Mouse (Mus musculus): ENCODE data around the gene Zfp385a. TPM values are rescaled to one million over a fixed set of nuclear protein-coding genes. Genes with fewer than 3 reads are reported as not detected.

Gene Zfp385a
- total RNA-seq (2012; rRNA removed) (2.7 and 3.1 TPM in 2 replicates), total RNA-seq (2014; rRNA removed) (1.0 and 1.2 TPM in 2 replicates), polyA plus RNA-seq (2012; ENCODE audit: insufficient read length, low read depth) (45.2 and 59.9 TPM in 2 replicates)

- Histone ChIP-seq H3K9ac (ENCODE audit: insufficient read depth, low read depth) (peak within 1 kb of the TSS; percentile 19; the same call in 1 of the 2 replicates), H3K27me3 (replicated peaks) (peaks cover 8% of the 10 kb centered on the region), H3K79me2 (replicated peaks; ENCODE audit: control insufficient read depth, extremely low read depth, insufficient read depth, poor library complexity, severe bottlenecking) (no peaks in the 10 kb centered on the region), H3K36me3 (replicated peaks in 1 of 2; ENCODE audit: control insufficient read depth in 1 of 2, insufficient read depth in 1 of 2, low read length in 1 of 2) (peaks cover 0 to 2% of the 10 kb centered on the region in 2 experiments), H3K9me3 (replicated peaks; ENCODE audit: low read length) (no peaks in the 10 kb centered on the region), H3K4me3 (replicated peaks in 1 of 3; ENCODE audit: low read depth in 2 of 3, low read length in 2 of 3, poor library complexity in 1 of 3) (peak within 1 kb of the TSS; percentile 55 to 72 (median 56)), H3K4me1 (ENCODE audit: control insufficient read depth in 1 of 2, insufficient read depth in 2 of 2) (peaks cover 13 to 55% of the 10 kb centered on the region in 2 experiments; a peak in 3 of 4 replicates), H3K27ac (ENCODE audit: insufficient read depth, low read depth) (no peak within 1 kb of the TSS), H3K4me2 (ENCODE audit: insufficient read depth, low read depth, poor library complexity, severe bottlenecking) (peak within 1 kb of the TSS; percentile 84)
- in situ Hi-C loops (cut with MboI; ENCODE audit: low pct_ligation_motif_present, low pct_unique_long_range_greater_than_20kb, low sequenced_read_pairs) = no loop called here
- dilution Hi-C loops (cut with MboI; ENCODE audit: extremely low pct_ligation_motif_present, extremely low pct_unique_long_range_greater_than_20kb, low sequenced_read_pairs) = no loop called here
- DNase-seq (ENCODE audit: extremely low read depth) = no peak
- TF ChIP-seq CTCF (conservative IDR thresholded peaks at IDR 0.05 in 1 of 2, IDR thresholded peaks at IDR 0.05 in 1 of 2; ENCODE audit: low read depth in 2 of 2, low read length in 2 of 2) (peak in 1 of 2 experiments; percentile 45; a peak in 2 of 4 replicates), MEF2A (IDR thresholded peaks at IDR 0.05; ENCODE audit: borderline replicate concordance, low read depth, low read length) (no peak), MAZ (IDR thresholded peaks at IDR 0.05; ENCODE audit: low read depth, low read length) (0 out of 2 replicates have a peak, but pooled peaks have one; percentile 57), IRF4 (IDR thresholded peaks at IDR 0.05; ENCODE audit: low read depth, low read length) (0 out of 2 replicates have a peak, but pooled peaks have one; percentile 6)
These were observed at the start of gene Zfp385a for GRCm38 (mm10) chr15:103339961-103340337. Gene Zfp385a (minus strand): TSS chr15:103340093.

DNA sequence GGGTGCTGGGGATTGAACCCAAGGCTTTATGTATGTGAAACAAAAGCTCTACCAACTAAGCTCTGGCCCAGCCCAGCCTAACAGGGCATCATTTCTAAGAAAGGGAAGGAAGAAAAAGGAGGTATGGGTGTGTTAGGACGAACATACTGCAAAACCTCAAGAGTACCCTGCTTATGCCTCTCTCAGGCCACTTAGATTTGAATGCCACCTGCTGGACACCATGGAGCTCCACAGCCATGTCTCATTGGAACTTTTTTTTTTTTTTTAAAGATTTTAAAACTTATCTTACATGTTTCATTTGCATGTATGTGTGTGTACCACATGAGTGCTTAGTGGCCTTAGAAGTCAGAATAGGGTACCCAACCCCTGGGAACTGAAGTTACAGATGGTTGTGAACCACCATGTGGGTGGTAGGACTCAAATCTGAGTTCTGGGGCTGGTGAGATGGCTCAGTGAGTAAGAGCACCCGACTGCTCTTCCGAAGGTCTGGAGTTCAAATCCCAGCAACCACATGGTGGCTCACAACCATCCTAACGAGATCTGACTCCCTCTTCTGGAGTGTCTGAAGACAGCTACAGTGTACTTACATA, 48.8 kb upstream of the Zfp385a start:
- in situ Hi-C loops (cut with MboI; ENCODE audit: low pct_ligation_motif_present, low pct_unique_long_range_greater_than_20kb, low sequenced_read_pairs) (loop anchor here (5.0 kb wide), 2 partner anchors 36 to 39 kb away; no protein-coding TSS in a partner anchor), dilution Hi-C loops (cut with MboI; ENCODE audit: extremely low pct_ligation_motif_present, extremely low pct_unique_long_range_greater_than_20kb, low sequenced_read_pairs) (no loop called here)
- no peak overlapping the region for H3K27ac ChIP-seq (ENCODE audit: insufficient read depth, low read depth)
- no peaks in the 10 kb centered on the region for H3K79me2 ChIP-seq (replicated peaks; ENCODE audit: control insufficient read depth, extremely low read depth, insufficient read depth, poor library complexity, severe bottlenecking)
- H3K27me3 ChIP-seq (replicated peaks) = no peaks in the 10 kb centered on the region
- TF ChIP-seq ZC3H11A (IDR thresholded peaks at IDR 0.05; ENCODE audit: low read depth, low read length) (peak; percentile 38), TBP (conservative IDR thresholded peaks at IDR 0.05; ENCODE audit: low read depth, low read length) (peak; percentile 82), CTCF (conservative IDR thresholded peaks at IDR 0.05 in 1 of 2, IDR thresholded peaks at IDR 0.05 in 1 of 2; ENCODE audit: low read depth in 2 of 2, low read length in 2 of 2) (peak; percentile 33 to 95; a peak in 3 of 4 replicates), RAD21 (IDR thresholded peaks at IDR 0.05; ENCODE audit: low read depth, low read length) (peak; percentile 90), SMC3 (IDR thresholded peaks at IDR 0.05; ENCODE audit: low read depth, low read length) (peak; percentile 94), RCOR1 (conservative IDR thresholded peaks at IDR 0.05; ENCODE audit: low read depth, low read length) (no peak), ZNF384 (IDR thresholded peaks at IDR 0.05; ENCODE audit: low read depth, low read length) (peak; percentile 99), ZMIZ1 (IDR thresholded peaks at IDR 0.05; ENCODE audit: low read depth, low read length) (no peak)
- no peak overlapping the region for H3K4me2 ChIP-seq (ENCODE audit: insufficient read depth, low read depth, poor library complexity, severe bottlenecking)
- no peaks in the 10 kb centered on the region for H3K36me3 ChIP-seq (replicated peaks in 1 of 2; ENCODE audit: control insufficient read depth in 1 of 2, insufficient read depth in 1 of 2, low read length in 1 of 2)
- no peaks in the 10 kb centered on the region for H3K9me3 ChIP-seq (replicated peaks; ENCODE audit: low read length)
- peak; percentile 73 for DNase-seq (ENCODE audit: extremely low read depth)
- H3K9ac ChIP-seq (ENCODE audit: insufficient read depth, low read depth) = no peak overlapping the region
- H3K4me1 ChIP-seq (ENCODE audit: control insufficient read depth in 1 of 2, insufficient read depth in 2 of 2) = no peaks in the 10 kb centered on the region
- H3K4me3 ChIP-seq (replicated peaks in 1 of 3; ENCODE audit: low read depth in 2 of 3, low read length in 2 of 3, poor library complexity in 1 of 3) = no peak overlapping the region

All from CH12.LX (cell line).